Mouse (Mus musculus): ENCODE measurements at regions not wholly inside any gene's neighbourhood (a gene's known extent, or its start where the extent isn't known, plus 50 kb on each side); places are given as distances from the start of the nearest gene placed in this dataset.

- peak; percentile 35 for DNase-seq (ENCODE audit: low read depth)
- TF ChIP-seq CTCF (IDR thresholded peaks at IDR 0.05; ENCODE audit: borderline replicate concordance, extremely low read depth, insufficient read depth, insufficient read length) (no peak), POLR2A (IDR thresholded peaks at IDR 0.05; ENCODE audit: borderline replicate concordance, extremely low read depth, insufficient read depth, insufficient read length, poor library complexity, severe bottlenecking) (no peak)
Observed at GRCm38 (mm10) chr11:20882756-20883155, 51.9 kb upstream of the Lgalsl start.

GRCm38 (mm10) chr11:20883907-20884306, 53.1 kb upstream of the Lgalsl start:
- TF ChIP-seq POLR2A (IDR thresholded peaks at IDR 0.05; ENCODE audit: borderline replicate concordance, extremely low read depth, insufficient read depth, insufficient read length, poor library complexity, severe bottlenecking) (no peak), CTCF (IDR thresholded peaks at IDR 0.05; ENCODE audit: borderline replicate concordance, extremely low read depth, insufficient read depth, insufficient read length) (no peak)
- no peak for DNase-seq (ENCODE audit: low read depth)

GRCm38 (mm10) chr11:20887044-20887443, 56.2 kb upstream of the Lgalsl start:
- TF ChIP-seq CTCF (IDR thresholded peaks at IDR 0.05; ENCODE audit: borderline replicate concordance, extremely low read depth, insufficient read depth, insufficient read length) (no peak), POLR2A (IDR thresholded peaks at IDR 0.05; ENCODE audit: borderline replicate concordance, extremely low read depth, insufficient read depth, insufficient read length, poor library complexity, severe bottlenecking) (no peak)
- DNase-seq (ENCODE audit: low read depth), result no peak

- TF ChIP-seq CTCF (IDR thresholded peaks at IDR 0.05; ENCODE audit: borderline replicate concordance, extremely low read depth, insufficient read depth, insufficient read length) (0 out of 2 replicates have a peak, but pooled peaks have one; percentile 1), POLR2A (IDR thresholded peaks at IDR 0.05; ENCODE audit: borderline replicate concordance, extremely low read depth, insufficient read depth, insufficient read length, poor library complexity, severe bottlenecking) (no peak)
Observed at GRCm38 (mm10) chr11:20890479-20890878, 59.6 kb upstream of the Lgalsl start.

GRCm38 (mm10) chr11:20891711-20892110, 60.9 kb upstream of the Lgalsl start:
- TF ChIP-seq POLR2A (IDR thresholded peaks at IDR 0.05; ENCODE audit: borderline replicate concordance, extremely low read depth, insufficient read depth, insufficient read length, poor library complexity, severe bottlenecking) (no peak), CTCF (IDR thresholded peaks at IDR 0.05; ENCODE audit: borderline replicate concordance, extremely low read depth, insufficient read depth, insufficient read length) (no peak)
- DNase-seq (ENCODE audit: low read depth), result no peak

More at GRCm38 (mm10) chr11:20890479-20890878, 59.6 kb upstream of the Lgalsl start:
- DNase-seq (ENCODE audit: low read depth), result no peak

GRCm38 (mm10) chr11:20896277-20897123, 65.6 kb upstream of the Lgalsl start:
- no peak for DNase-seq (ENCODE audit: low read depth)
- TF ChIP-seq POLR2A (IDR thresholded peaks at IDR 0.05; ENCODE audit: borderline replicate concordance, extremely low read depth, insufficient read depth, insufficient read length, poor library complexity, severe bottlenecking) (no peak), CTCF (IDR thresholded peaks at IDR 0.05; ENCODE audit: borderline replicate concordance, extremely low read depth, insufficient read depth, insufficient read length) (no peak)

GRCm38 (mm10) chr11:20897468-20897867, 66.6 kb upstream of the Lgalsl start:
- no peak for DNase-seq (ENCODE audit: low read depth)
- TF ChIP-seq POLR2A (IDR thresholded peaks at IDR 0.05; ENCODE audit: borderline replicate concordance, extremely low read depth, insufficient read depth, insufficient read length, poor library complexity, severe bottlenecking), result no peak
- TF ChIP-seq CTCF (IDR thresholded peaks at IDR 0.05; ENCODE audit: borderline replicate concordance, extremely low read depth, insufficient read depth, insufficient read length), result no peak

- TF ChIP-seq POLR2A (IDR thresholded peaks at IDR 0.05; ENCODE audit: borderline replicate concordance, extremely low read depth, insufficient read depth, insufficient read length, poor library complexity, severe bottlenecking) (no peak), CTCF (IDR thresholded peaks at IDR 0.05; ENCODE audit: borderline replicate concordance, extremely low read depth, insufficient read depth, insufficient read length) (no peak)
- no peak for DNase-seq (ENCODE audit: low read depth)
Observed at GRCm38 (mm10) chr11:20898558-20898957, 67.7 kb upstream of the Lgalsl start.

GRCm38 (mm10) chr11:20899766-20900165, 68.9 kb upstream of the Lgalsl start:
- no peak for TF ChIP-seq CTCF (IDR thresholded peaks at IDR 0.05; ENCODE audit: borderline replicate concordance, extremely low read depth, insufficient read depth, insufficient read length)
- no peak for TF ChIP-seq POLR2A (IDR thresholded peaks at IDR 0.05; ENCODE audit: borderline replicate concordance, extremely low read depth, insufficient read depth, insufficient read length, poor library complexity, severe bottlenecking)
- no peak for DNase-seq (ENCODE audit: low read depth)

GRCm38 (mm10) chr11:20902001-20902400, 71.1 kb upstream of the Lgalsl start:
- no peak for DNase-seq (ENCODE audit: low read depth)

GRCm38 (mm10) chr11:20902910-20903309, 72.1 kb upstream of the Lgalsl start:
- no peak for DNase-seq (ENCODE audit: low read depth)
- TF ChIP-seq POLR2A (IDR thresholded peaks at IDR 0.05; ENCODE audit: borderline replicate concordance, extremely low read depth, insufficient read depth, insufficient read length, poor library complexity, severe bottlenecking), result no peak
- no peak for TF ChIP-seq CTCF (IDR thresholded peaks at IDR 0.05; ENCODE audit: borderline replicate concordance, extremely low read depth, insufficient read depth, insufficient read length)

More at GRCm38 (mm10) chr11:20902001-20902400, 71.1 kb upstream of the Lgalsl start:
- no peak for TF ChIP-seq POLR2A (IDR thresholded peaks at IDR 0.05; ENCODE audit: borderline replicate concordance, extremely low read depth, insufficient read depth, insufficient read length, poor library complexity, severe bottlenecking)

GRCm38 (mm10) chr11:20907996-20908395, 77.1 kb upstream of the Lgalsl start:
- no peak for TF ChIP-seq CTCF (IDR thresholded peaks at IDR 0.05; ENCODE audit: borderline replicate concordance, extremely low read depth, insufficient read depth, insufficient read length)
- TF ChIP-seq POLR2A (IDR thresholded peaks at IDR 0.05; ENCODE audit: borderline replicate concordance, extremely low read depth, insufficient read depth, insufficient read length, poor library complexity, severe bottlenecking), result no peak
- DNase-seq (ENCODE audit: low read depth), result no peak
